Mouse (Mus musculus) MEL (cell line): ENCODE results near the gene Thada. TPM values are rescaled to one million over a fixed set of nuclear protein-coding genes. Genes with fewer than 3 reads are reported as not detected.

Experiments used
- DNase-seq: peaks from one replicate; pipeline ENCODE4 v3.0.0; 2011; ENCODE audit warnings: low read depth, low spot score
- H3K27ac ChIP-seq: 2 replicates; pipeline ENCODE4 v1.5.1; 2012; ENCODE audit warnings: low read depth, mild to moderate bottlenecking, control low read depth, low read length, moderate library complexity; ENCODE audit not compliant: control insufficient read depth
- H3K27me3 ChIP-seq, 2 experiments: fragments of 150-350 bp in 1 of 2; sonication (generic) in 1 of 2; 2 replicates each; pipeline ENCODE4 v1.6.1; 2012; ENCODE audit warnings: low read length in 2 of 2, mild to moderate bottlenecking in 2 of 2, improper control_type of control experiment in 1 of 2, moderate library complexity in 1 of 2; ENCODE audit not compliant: insufficient read depth in 2 of 2, control insufficient read depth in 1 of 2
- H3K36me3 ChIP-seq, 2 experiments: 2 replicates each; pipeline ENCODE4 v1.6.1; 2012 to 2014; ENCODE audit warnings: low read length in 2 of 2, improper control_type of control experiment in 1 of 2, inconsistent platforms in 1 of 2, mild to moderate bottlenecking in 1 of 2; ENCODE audit not compliant: insufficient read depth in 2 of 2, control insufficient read depth in 1 of 2
- H3K4me1 ChIP-seq, 2 experiments: fragments of 150-350 bp in 1 of 2; sonication (generic) in 1 of 2; 2 replicates each; pipeline ENCODE4 v1.6.1; 2012; ENCODE audit warnings: low read length in 2 of 2, improper control_type of control experiment in 1 of 2, mild to moderate bottlenecking in 1 of 2; ENCODE audit not compliant: insufficient read depth in 2 of 2, control insufficient read depth in 1 of 2
- H3K4me3 ChIP-seq, 2 experiments: fragments of 150-350 bp in 1 of 2; sonication (generic) in 1 of 2; 2 replicates each; pipeline ENCODE4 v1.5.1; 2012; ENCODE audit warnings: low read depth in 2 of 2, low read length in 2 of 2, mild to moderate bottlenecking in 2 of 2, moderate library complexity in 2 of 2, control low read depth in 1 of 2, improper control_type of control experiment in 1 of 2; ENCODE audit not compliant: control insufficient read depth in 1 of 2, insufficient read depth in 1 of 2
- H3K79me2 ChIP-seq: 2 replicates; pipeline ENCODE4 v1.6.1; 2012; ENCODE audit warnings: mild to moderate bottlenecking, low read length, moderate library complexity; ENCODE audit not compliant: control insufficient read depth, poor library complexity, insufficient read depth
- H3K9ac ChIP-seq: 2 replicates; pipeline ENCODE4 v1.6.1; 2012; ENCODE audit warnings: low read depth, mild to moderate bottlenecking, control low read depth, low read length, moderate library complexity; ENCODE audit not compliant: control insufficient read depth, poor library complexity, severe bottlenecking
- H3K9me3 ChIP-seq: fragments of 150-350 bp; sonication (generic); replicated peaks from 2 replicates; pipeline ENCODE4 v1.6.1; 2012; ENCODE audit warnings: mild to moderate bottlenecking, low read length, improper control_type of control experiment, moderate library complexity; ENCODE audit not compliant: insufficient read depth
- CHD2 ChIP-seq: IDR thresholded peaks from 2 replicates; pipeline ENCODE4 v1.6.1; 2011; ENCODE audit warnings: low read length, improper control_type of control experiment
- CTCF ChIP-seq, 3 experiments: IDR thresholded peaks in 2 of 3; conservative IDR thresholded peaks in 1 of 3; 2 replicates each; pipeline ENCODE4 v1.5.1; 2011 to 2012; ENCODE audit warnings: low read length in 3 of 3, low read depth in 2 of 3, mild to moderate bottlenecking in 2 of 3, improper control_type of control experiment in 1 of 3, inconsistent platforms in 1 of 3, mixed read lengths in 1 of 3, moderate library complexity in 1 of 3; ENCODE audit not compliant: control insufficient read depth in 1 of 3, insufficient read depth in 1 of 3, poor library complexity in 1 of 3, severe bottlenecking in 1 of 3
- EP300 ChIP-seq, 2 experiments: IDR thresholded peaks; 2 replicates each; pipeline ENCODE4 v1.6.1; 2011; ENCODE audit warnings: improper control_type of control experiment in 2 of 2, low read length in 2 of 2, low read depth in 1 of 2, mild to moderate bottlenecking in 1 of 2
- GABPA ChIP-seq: IDR thresholded peaks from 2 replicates; pipeline ENCODE4 v1.6.1; 2012; ENCODE audit warnings: low read depth, mild to moderate bottlenecking, inconsistent platforms, low read length, improper control_type of control experiment, moderate library complexity
- GATA1 ChIP-seq: IDR thresholded peaks from 2 replicates; pipeline ENCODE4 v1.6.1; 2011; ENCODE audit warnings: low read depth, low read length, improper control_type of control experiment
- KAT2A ChIP-seq: conservative IDR thresholded peaks from 2 replicates; pipeline ENCODE4 v1.6.1; 2012; ENCODE audit warnings: low read depth, low read length, improper control_type of control experiment, inconsistent platforms
- MAX ChIP-seq: IDR thresholded peaks from 2 replicates; pipeline ENCODE4 v1.6.1; 2011; ENCODE audit warnings: low read length, improper control_type of control experiment
- MAZ ChIP-seq: IDR thresholded peaks from 2 replicates; pipeline ENCODE4 v1.6.1; 2012; ENCODE audit warnings: low read depth, mild to moderate bottlenecking, inconsistent platforms, low read length, improper control_type of control experiment
- MEF2A ChIP-seq: IDR thresholded peaks from 2 replicates; pipeline ENCODE4 v1.6.1; 2014; ENCODE audit warnings: low read depth, mild to moderate bottlenecking, inconsistent platforms, low read length, improper control_type of control experiment; ENCODE audit not compliant: poor library complexity, insufficient replicate concordance, severe bottlenecking; ENCODE audit errors: extremely low read depth
- MXI1 ChIP-seq: IDR thresholded peaks from 2 replicates; pipeline ENCODE4 v1.6.1; 2011; ENCODE audit warnings: mild to moderate bottlenecking, low read depth, low read length, improper control_type of control experiment
- MYB ChIP-seq: IDR thresholded peaks from 2 replicates; pipeline ENCODE4 v1.6.1; 2011; ENCODE audit warnings: mild to moderate bottlenecking, low read depth, low read length, improper control_type of control experiment
- POLR2A ChIP-seq, 2 experiments: IDR thresholded peaks; 2 replicates each; pipeline ENCODE4 v1.6.1; 2011 to 2012; ENCODE audit warnings: low read length in 2 of 2, mild to moderate bottlenecking in 2 of 2, control low read depth in 1 of 2, improper control_type of control experiment in 1 of 2, low read depth in 1 of 2, moderate library complexity in 1 of 2; ENCODE audit not compliant: control insufficient read depth in 1 of 2, insufficient read depth in 1 of 2, poor library complexity in 1 of 2
- POLR2AphosphoS5 ChIP-seq: IDR thresholded peaks from 2 replicates; pipeline ENCODE4 v1.6.1; 2012; ENCODE audit warnings: low read depth, borderline replicate concordance, mild to moderate bottlenecking, inconsistent platforms, low read length, moderate library complexity, mixed read lengths
- RAD21 ChIP-seq: IDR thresholded peaks from 2 replicates; pipeline ENCODE4 v1.6.1; 2011; ENCODE audit warnings: mild to moderate bottlenecking, low read depth, low read length, improper control_type of control experiment
- USF2 ChIP-seq, 2 experiments: IDR thresholded peaks; 2 replicates each; pipeline ENCODE4 v1.6.1; 2011 to 2012; ENCODE audit warnings: improper control_type of control experiment in 2 of 2, low read length in 2 of 2, borderline replicate concordance in 1 of 2, inconsistent platforms in 1 of 2, low read depth in 1 of 2, mild to moderate bottlenecking in 1 of 2; ENCODE audit not compliant: insufficient read depth in 1 of 2
- ZC3H11A ChIP-seq: IDR thresholded peaks from 2 replicates; pipeline ENCODE4 v1.6.1; 2012; ENCODE audit warnings: low read depth, mild to moderate bottlenecking, inconsistent platforms, low read length, improper control_type of control experiment
- ZKSCAN1 ChIP-seq: IDR thresholded peaks from 2 replicates; pipeline ENCODE4 v1.6.1; 2012; ENCODE audit warnings: low read depth, mild to moderate bottlenecking, inconsistent platforms, low read length, improper control_type of control experiment, moderate library complexity
- polyA plus RNA-seq, 2 experiments: library from polyadenylated mRNA; stranded (reverse) in 1 of 2; unstranded in 1 of 2; fragments of >175 nt in 1 of 2; fragments of >200 nt in 1 of 2; gene quantifications; 2 replicates each; pipeline versions ENCODE4 v1.2.1 to v1.2.4; 2012; ENCODE audit warnings: low replicate concordance in 2 of 2, low read depth in 1 of 2; ENCODE audit not compliant: insufficient read length in 2 of 2, insufficient read depth in 1 of 2, missing spikeins in 1 of 2
- total RNA-seq: library from RNA; depleted of rRNA; stranded (reverse); fragments of 300-350 nt; gene quantifications from 2 replicates; pipeline ENCODE4 v1.2.3, GENCODE M21; 2012

Gene Thada
- total and polyA plus RNA-seq, 3 experiments = 19.8 to 20.6 TPM; not detected in 1

DNA sequence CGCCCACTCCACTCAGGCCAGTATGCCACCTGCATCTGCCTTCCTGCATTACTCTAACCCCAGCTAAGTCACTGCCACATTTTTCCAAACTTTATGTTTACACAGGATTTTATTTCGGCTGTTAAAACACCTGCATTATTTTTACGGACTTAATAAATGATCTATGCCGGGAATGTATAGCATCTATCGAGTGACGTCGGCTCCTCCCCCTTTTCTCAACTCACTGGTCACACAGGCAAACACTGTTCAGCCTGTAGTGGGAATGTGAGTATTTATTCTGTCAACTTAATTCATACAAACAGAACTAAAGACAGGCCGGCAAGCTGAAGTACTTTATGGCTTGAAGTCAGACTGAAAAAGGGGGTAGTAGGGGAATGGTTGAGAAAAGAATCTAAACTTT is 187.0 kb downstream of the Thada start:
- Histone ChIP-seq H3K36me3 (no peaks in the 10 kb centered on the region), H3K4me3 (no peak overlapping the region), H3K27me3 (no peaks in the 10 kb centered on the region), H3K4me1 (no peaks in the 10 kb centered on the region), H3K9ac (no peak overlapping the region), H3K79me2 (no peaks in the 10 kb centered on the region), H3K27ac (no peak overlapping the region), H3K9me3 (no peaks in the 10 kb centered on the region)
- DNase-seq = no peak
- TF ChIP-seq GATA1 (no peak), MAZ (no peak), MYB (no peak), USF2 (IDR thresholded peaks at IDR 0.05; ENCODE audit: borderline replicate concordance in 1 of 2, insufficient read depth in 1 of 2, low read depth in 1 of 2, low read length in 2 of 2) (no peak), CTCF (IDR thresholded peaks at IDR 0.05 in 2 of 3, conservative IDR thresholded peaks at IDR 0.05 in 1 of 3; ENCODE audit: control insufficient read depth in 1 of 3, insufficient read depth in 1 of 3, low read depth in 2 of 3, low read length in 3 of 3, poor library complexity in 1 of 3, severe bottlenecking in 1 of 3) (no peak), KAT2A (no peak), ZKSCAN1 (no peak), CHD2 (no peak), MEF2A (no peak), EP300 (IDR thresholded peaks at IDR 0.05; ENCODE audit: low read depth in 1 of 2, low read length in 2 of 2) (no peak), POLR2AphosphoS5 (no peak), RAD21 (no peak), ZC3H11A (no peak)

DNA sequence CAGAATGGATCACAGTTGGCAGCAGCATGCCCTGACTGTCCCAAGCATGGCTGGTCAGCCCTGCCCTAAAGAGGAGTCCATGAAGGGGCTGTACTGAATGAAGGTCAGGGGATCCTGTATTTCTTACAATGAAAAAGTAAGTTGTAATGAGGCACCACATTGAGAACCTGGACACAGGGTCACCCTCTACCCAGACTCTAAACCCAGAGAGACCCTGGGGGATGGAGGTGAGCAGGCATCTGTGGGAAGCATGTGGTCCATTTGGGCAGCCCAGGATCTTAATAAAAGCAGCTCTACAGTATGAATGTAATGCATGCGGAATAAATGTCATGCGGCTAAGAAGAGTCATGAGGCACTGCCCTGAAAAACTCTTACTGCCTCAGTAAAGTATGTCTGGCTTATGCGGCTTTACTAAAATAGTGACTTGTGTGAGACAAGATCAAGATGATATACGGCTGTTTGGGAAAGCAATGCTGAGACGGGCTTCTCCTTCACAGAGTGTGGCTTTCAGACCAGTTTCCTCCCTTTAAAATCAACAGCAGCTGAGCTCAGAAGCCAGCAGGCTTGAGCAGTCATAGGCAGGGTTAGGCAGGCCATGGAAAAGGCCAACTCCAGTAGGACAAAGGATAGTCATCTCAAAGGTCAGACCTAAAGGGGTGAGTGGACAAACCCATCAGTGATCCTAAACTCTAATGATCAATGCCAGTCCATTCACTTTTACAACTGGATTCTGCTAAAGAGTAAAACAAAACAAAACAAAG is 187.6 kb downstream of the Thada start:
- Histone ChIP-seq H3K9ac (no peak overlapping the region), H3K4me3 (no peak overlapping the region), H3K27me3 (no peaks in the 10 kb centered on the region), H3K79me2 (no peaks in the 10 kb centered on the region), H3K9me3 (no peaks in the 10 kb centered on the region), H3K36me3 (no peaks in the 10 kb centered on the region), H3K4me1 (no peaks in the 10 kb centered on the region), H3K27ac (no peak overlapping the region)
- TF ChIP-seq MAX (no peak), MXI1 (no peak), GABPA (no peak), POLR2A (IDR thresholded peaks at IDR 0.05; ENCODE audit: control insufficient read depth in 1 of 2, insufficient read depth in 1 of 2, low read depth in 1 of 2, low read length in 2 of 2, poor library complexity in 1 of 2) (no peak), KAT2A (no peak)
- DNase-seq = no peak
